Mouse (Mus musculus) T-helper 2 cell (primary cell): ENCODE data around the gene Zfp157.
"Not testable (repeated sequence)": the region's sequence is repeated elsewhere in the genome, so short reads cannot be mapped to it uniquely, and the experiment has no call there.

ENCODE experiments used
- in situ Hi-C: fragments of 300-600 bp; cut with MboI, MseI; formaldehyde crosslinking; loops from one replicate; pipeline ENCODE4 v1.15.1; 2025; ENCODE audit warnings: high pct_unique_total_duplicates

The Zfp157 gene

GRCm38 (mm10) chr5:138441286-138442194 lies at the start of gene Zfp157:
Zfp157 (plus strand) TSS chr5:138441468.
- in situ Hi-C loops: no loop called here

GRCm38 (mm10) chr5:138397795-138398337 lies 43.4 kb upstream of the Zfp157 start:
- in situ Hi-C loops: no loop called here

- in situ Hi-C loops: not testable (repeated sequence)
These were observed 40.8 kb upstream of the Zfp157 start for GRCm38 (mm10) chr5:138400431-138400830.

- in situ Hi-C loops: no loop called here
These were observed 17.1 kb downstream of the Zfp157 start for GRCm38 (mm10) chr5:138458371-138458770.

- in situ Hi-C loops: no loop called here
These were observed 17.8 kb downstream of the Zfp157 start for GRCm38 (mm10) chr5:138459107-138459506.

- in situ Hi-C loops: loop anchor here (5.0 to 10.0 kb wide), 2 partner anchors 169 to 184 kb away; no protein-coding TSS in a partner anchor
These were observed 32.3 kb downstream of the Zfp157 start for GRCm38 (mm10) chr5:138473601-138474000.

- in situ Hi-C loops: not testable (repeated sequence)
These were observed 63.3 kb downstream of the Zfp157 start for GRCm38 (mm10) chr5:138504548-138504947.
